Mouse (Mus musculus) gastrocnemius, postnatal 10 days (tissue): ENCODE measurements around the gene Sgo2a. TPM values are rescaled to one million over a fixed set of nuclear protein-coding genes. Genes with fewer than 3 reads are reported as not detected.
"Not testable (repeated sequence)": the region's sequence is repeated elsewhere in the genome, so short reads cannot be mapped to it uniquely, and the experiment has no call there.

Experiments
- DNase-seq: peaks from one replicate; pipeline ENCODE4 v3.0.0; 2021; ENCODE audit warnings: mixed read lengths
- long read RNA-seq, 2 experiments: library from polyadenylated mRNA; stranded (forward); transcript quantifications; one replicate each; pipeline ENCODE4 v2.0.0; 2021
- total RNA-seq, 2 experiments: library from RNA; stranded (reverse); gene quantifications; 2 replicates each; pipeline ENCODE4 v1.2.3; 2021

The Sgo2a gene
- total RNA-seq: 1 to 10 TPM; 2.8 to 4.2 TPM
- long read RNA-seq, experiment 1, full-length matches to known transcripts: 1 of 1 reads
- long read RNA-seq, experiment 1, partial matches to known transcripts: 0 of 1 reads
- long read RNA-seq, experiment 1, other reads (novel, unspliced or antisense): 0 of 1 reads
- long read RNA-seq, experiment 2, full-length matches to known transcripts: 2 of 2 reads
- long read RNA-seq, experiment 2, partial matches to known transcripts: 0 of 2 reads
- long read RNA-seq, experiment 2, other reads (novel, unspliced or antisense): 0 of 2 reads

DNA sequence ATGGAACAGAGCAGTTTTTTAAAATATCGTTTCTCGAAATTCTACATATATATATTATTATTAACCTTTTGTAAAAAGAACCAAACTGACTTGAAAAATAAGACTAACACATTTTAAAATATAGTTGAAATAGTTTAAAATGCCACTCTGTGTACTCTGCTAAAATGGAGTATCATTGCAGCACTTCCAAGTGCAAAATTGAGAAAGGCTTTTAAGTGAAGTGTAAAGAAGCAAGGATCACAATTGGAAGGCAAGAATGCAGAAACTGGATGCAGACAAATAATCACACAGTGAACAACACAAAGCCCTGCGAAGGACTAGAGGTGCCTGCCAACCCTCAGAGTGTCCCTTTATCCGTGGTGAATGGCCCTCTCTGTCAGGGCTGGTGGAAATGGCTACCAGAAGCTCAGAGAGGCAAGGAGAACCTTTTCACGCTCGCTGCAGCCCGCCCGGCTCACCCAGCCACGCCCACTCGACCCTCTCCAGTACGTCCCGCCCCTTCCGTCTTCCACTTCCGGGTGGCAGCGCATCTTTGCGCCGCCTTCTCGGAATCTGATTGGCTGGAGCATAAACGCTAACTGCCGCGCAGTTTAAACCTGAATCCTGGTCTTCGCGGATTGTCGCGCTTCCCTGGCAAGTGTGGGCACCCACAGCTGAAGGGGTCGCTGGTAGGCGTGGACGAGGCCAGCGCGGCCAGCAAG lies at the start of gene Sgo2a:
Gene Sgo2a (plus strand): TSS at position 540 of the 701 bp plus-strand sequence.
- DNase-seq: peak; percentile 93

DNA sequence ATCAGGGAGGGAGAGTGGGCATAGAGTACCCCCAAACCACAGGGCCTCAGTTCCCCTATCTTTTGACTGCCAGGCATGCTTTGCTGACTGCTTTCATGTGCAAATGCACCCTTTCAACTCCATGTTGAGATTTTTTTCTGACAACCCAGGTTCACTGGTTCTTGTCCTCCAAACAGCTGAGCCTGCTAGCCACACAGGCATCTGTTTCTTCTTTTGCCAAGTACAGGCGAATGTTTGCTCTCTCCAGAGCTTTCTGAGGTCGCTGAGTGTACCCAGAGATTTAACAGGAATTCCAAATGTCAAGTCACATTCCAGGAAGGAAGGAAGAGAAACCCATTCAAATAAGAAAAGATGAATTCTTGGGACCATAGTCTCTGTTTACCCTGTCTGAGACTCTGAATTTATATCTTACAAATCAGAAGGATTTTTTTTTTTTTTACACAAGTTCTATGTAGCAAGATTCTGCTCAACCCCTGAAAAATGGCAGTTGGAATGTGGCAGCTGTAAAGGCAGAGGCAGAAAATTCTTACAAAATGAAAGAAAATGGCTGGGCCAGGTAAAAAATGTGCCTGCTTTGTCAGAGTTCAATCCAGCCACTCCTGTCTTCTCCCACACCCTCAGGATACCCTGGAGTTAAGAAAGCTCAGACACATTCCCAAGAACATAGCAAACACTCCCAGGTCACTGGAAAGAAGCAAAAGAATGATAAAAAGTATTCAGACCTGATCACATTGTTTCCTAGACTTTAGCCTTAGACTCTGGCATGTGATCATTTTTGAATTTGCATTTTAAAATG lies 48.0 kb upstream of the Sgo2a start:
- DNase-seq: no peak

DNA sequence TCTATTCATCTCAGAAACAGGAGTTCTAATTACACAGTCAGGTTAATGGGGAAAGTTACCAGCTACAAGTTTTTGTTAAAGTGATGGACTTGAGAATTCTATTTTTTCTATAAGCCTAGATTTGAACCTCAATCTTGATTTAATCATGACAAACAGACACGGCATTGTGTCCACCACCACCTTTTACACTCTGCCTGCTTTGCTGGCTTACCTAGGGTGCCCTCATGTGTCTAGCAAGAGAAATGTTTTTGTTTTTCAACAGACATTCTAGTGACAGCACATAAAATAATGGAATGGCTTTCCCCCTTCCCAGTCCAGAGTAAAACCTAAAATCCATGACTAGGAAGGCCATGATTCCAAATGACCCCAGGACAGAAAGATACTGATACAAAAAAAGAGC lies 46.6 kb upstream of the Sgo2a start:
- no peak for DNase-seq

DNA sequence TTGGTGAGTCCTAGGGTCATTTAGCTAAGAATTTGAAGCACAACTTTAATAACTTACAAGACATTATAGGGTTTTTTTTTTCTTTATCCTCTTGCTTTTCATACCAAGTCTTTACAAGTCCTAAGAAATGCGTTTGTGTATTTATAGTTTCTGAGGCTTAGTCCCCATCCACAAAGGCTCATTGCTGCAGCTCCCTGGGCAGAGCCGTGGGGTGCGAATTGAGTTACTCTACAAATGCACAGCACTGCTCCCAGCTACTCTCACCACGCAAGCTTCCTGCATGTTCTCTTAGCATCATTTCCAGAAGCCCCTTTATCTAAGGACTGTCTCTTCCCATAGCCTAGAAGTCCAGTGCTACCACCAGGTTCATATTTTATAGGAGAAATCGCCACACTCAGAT lies 46.1 kb upstream of the Sgo2a start:
- DNase-seq: no peak

DNA sequence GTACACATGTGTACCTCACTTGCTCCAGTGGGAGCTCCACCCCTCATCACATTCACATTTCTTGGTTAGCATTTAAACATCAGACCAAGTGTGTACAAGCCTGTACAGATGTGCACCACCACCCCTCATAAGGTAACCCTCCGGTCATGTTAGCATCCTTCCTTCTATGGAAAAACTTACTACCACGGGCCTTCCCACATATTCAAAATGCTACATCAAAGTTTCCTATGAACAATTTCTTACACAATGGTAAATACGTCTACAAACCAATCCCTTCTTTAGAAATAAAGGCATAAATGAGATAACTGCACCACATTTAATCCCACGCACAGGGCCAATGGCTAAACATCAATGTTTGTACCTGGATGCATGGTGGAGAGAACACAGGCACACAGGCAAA lies 43.3 kb upstream of the Sgo2a start:
- no peak for DNase-seq

DNA sequence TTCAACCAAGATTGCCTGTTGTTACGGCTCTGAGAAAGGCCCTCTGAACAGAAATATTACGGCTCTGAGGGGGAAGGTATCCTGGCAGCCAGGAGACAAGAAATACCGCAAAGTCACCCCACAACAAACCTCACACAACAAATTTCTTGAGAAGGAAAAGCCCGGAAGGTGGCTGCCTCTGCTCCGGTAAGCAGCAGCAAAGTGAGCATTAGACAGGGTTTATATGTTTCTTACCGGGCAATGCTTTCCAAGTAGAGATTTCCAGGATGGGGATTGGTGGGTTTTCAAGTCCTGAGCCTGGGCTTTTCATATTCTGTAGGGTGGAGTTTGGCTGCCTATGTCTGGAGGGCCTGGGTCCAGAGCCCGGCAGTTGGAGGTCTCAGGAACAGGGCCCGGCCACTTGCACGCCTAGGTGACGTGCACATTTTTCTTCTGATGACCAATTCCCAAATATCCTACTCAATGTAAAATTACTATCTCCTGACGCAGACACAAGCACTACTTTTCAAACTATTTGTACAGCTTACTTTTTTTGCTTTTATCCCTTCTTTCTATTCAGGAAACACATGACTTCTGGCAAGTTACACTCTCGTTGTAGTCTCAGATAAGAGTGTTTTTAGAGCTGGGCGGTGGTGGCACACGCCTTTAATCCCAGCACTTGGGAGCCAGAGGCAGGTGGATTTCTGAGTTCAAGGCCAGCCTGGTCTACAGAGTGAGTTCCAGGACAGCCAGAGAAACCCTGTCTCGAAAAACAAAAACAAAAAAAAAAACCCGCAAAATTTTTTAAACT lies 42.0 kb upstream of the Sgo2a start:
- no peak for DNase-seq

DNA sequence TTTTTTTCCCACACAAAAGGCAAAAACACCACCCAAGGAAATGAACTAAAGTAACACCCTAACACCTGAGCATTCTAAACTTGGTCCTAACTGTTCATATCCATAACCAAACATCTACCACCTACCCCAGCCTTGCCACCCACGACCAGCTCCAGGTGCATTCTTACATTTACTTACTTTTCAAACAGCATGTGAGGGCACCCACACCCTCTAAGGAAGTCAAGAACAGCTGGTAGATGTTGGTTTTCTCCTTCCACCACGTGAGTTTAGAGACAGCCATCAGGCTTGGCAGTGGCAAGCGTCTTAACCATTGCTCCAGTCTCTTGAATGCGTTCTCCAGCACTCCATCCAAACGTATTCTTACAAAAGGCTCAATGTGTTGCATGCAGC lies 41.4 kb upstream of the Sgo2a start:
- no peak for DNase-seq

DNA sequence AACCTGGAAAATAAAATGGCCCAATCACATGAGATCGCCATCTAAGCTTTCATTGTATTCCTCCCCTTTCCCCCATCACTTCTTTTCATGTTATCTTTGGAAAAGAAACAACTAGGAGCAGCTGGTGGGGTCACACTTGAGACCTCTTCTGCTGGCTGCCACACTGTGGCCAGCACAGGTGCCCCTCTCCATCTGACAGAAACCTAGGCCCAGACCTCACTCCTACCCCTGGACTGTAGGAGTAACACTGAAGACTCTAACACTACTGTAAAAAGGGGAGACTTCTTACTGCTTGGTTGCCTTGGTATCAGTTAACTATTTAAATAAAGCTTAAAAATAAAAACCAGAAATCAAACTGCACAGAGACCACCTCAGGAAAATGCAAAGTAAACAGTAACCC lies 40.0 kb upstream of the Sgo2a start:
- no peak for DNase-seq

DNA sequence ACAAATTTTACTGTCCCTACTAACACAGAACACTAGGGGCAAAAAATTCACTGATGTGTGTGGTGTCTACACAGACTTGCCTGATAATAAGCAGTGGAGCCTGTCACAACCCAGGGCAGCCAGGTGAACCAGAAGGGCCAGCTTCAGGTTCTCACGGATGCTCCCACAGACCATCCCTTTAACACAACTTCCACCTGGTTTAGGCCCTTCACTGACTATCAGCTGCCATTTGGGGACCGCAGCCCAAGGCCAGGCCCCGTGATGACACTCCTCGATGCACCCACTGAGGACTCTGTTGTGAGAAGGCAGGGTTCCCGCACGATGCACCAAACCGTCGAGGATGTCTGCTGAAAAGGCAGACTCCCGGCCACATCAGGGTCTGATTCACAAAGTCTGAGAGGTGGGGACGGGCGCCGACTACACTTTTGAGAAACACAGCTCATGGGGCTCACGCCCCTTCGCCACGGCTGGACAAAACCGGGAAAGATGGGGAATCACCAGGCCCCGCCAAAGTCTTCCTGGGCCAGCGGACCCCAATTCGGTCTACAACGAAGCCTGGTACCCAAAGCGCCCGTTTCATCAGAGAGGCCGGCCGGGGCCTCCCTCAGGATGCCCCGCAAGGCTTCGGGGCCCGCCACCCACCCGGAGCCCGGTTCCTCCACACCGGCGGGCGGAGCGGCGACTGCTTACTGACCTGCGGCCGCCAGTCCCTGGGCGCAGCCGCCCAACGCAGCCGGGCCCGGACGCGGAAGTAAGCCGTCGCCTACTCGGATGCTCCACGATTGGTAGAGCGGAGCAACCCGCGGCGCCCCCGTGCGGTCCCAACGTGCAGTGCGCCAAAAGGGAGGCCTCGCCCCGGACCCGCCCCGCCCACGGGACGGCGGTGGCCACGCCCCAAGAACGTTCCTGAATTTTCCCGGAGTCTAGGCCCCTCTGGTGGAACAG lies 26.2 kb upstream of the Sgo2a start:
- peak; percentile 99 for DNase-seq

DNA sequence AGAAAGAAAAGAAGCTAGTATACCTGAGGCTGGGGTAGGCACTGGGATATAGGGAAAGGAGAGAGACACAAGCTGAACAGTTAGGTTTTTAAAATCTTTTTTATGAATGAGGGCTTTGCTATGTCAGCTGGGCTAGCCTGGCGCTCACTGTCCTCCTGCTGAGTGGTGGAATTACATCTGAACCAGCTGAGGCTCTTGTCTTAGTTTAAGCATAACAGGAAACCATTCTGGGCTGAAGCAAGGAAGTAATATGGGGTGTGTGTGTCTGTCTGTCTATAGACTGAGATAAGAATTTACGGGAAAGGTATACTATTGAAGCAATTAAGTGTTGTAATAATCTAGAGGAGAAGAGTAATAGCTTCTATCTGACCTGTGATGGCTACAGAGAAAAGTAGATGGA lies 24.2 kb upstream of the Sgo2a start:
- no peak for DNase-seq

DNA sequence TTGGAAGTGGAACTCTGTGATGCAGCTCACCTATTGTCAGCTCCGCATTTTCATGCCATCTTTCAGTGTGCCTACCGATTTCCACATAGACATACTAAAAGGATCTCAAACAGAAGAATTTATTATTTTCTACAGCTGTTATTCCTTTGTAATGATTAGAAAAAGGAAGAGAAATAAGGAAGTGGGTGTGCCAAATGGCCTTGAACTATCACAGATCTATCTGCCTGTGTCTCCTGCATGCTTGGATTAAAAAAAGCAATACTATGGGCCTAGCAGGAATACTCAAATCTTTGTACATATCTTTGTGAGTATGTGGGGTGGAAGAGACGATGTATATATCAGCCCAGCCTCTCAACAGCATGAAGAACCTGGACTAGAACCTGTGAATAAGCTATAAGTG lies 18.9 kb upstream of the Sgo2a start:
- no peak for DNase-seq

DNA sequence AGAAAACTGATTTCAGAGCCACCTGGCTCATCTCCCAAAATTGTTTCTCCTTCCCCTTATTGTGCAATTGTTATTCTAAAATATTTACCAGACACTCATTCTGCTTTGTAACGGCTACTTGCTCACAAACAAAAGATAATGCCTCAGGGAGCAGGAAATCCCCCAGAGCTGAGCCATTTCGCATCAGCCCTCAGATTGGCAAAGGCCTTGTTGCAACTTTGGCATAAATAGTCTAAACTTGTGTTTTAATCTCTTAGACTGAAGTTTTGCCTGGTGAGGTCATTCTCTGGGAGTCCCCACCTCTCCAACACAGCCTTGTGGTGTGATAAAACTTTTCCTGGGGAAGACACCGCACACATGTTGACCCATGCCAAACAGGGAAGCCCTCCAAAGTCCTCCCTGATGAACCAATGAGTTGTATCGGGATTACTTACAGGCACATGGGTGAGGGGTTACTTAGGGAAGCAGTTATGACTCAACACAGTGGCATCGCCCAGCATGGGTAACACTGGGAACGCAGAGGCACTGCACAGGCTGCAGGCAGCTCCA lies 6.6 kb upstream of the Sgo2a start:
- peak; percentile 5 for DNase-seq

DNA sequence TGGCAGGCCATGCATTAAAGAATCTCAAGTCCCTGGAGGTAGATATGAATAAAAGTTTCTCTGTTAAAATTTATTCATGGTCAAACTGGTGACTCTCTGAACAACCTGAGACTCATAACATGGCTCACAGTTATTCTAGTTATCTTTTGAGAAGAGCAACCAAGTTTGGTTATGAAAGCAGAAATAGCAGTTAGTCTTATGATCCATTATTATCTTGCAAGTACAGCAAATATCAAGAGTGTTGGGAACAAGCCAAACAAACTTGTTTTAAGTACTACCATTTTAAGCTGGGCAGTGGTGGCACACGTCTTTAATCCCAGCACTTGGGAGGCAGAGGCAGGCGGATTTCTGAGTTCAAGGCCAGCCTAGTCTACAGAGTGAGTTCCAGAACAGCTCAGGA lies 4.5 kb upstream of the Sgo2a start:
- no peak for DNase-seq

DNA sequence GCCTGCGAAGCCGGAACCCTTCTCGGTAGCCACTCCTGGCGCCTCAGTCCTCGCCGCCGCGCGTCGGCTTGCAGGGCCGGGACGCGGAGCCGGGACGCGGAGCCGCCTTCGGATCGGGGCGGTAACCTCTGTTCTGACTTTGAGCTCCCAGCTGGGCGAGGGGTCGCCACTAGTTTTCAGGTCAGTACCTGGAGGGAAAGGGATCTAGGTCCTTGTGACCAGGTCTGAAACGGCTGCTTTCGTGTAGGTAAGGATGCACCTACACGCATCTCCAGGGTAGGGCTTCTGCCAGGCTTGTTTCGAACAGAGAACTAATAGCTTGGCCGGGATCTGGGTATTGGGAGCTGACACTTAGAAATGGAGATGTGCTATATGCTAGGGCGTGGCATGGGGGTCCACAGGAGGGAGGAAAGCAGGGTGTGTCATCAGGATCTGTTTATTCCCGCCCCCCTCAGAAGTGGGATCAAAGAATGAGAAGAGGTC lies 403 bp downstream of the Sgo2a start:
- DNase-seq: no peak

DNA sequence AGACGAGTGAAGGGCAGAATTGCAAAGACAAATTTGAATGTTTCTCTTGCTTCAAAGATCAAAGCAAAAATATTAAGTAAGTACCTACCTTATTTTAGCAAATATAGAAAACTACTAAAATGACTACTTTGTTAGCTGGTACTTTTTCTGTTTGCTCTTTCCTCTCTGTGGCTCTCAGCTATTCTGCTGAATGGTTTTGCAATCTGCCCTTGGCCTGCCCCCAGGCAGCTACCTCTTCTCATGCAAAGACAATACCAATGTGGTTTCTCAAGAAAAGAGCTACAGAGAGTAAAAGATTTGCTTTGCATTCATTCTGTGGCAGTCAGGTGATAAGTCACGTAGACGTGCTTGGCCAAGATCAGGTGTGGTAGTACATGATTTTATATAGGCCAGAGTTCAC lies 2.4 kb downstream of the Sgo2a start:
- no peak for DNase-seq

DNA sequence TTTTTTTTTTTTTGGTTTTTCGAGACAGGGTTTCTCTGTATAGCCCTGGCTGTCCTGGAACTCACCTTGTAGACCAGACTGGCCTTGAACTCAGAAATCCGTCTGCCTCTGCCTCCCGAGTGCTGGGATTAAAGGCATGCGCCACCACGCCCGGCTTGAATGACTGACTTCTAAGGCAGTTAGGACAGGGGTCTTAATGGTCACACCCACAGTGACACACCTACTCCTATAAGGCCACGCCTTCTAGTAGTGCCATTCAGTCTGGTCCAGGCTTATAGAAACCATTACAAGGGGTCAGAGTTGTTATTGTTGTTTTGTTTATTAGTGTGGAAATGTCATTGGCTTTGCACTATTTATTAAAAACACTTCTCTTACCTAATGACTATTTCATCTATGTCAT lies 10.6 kb downstream of the Sgo2a start:
- DNase-seq: not testable (repeated sequence)

DNA sequence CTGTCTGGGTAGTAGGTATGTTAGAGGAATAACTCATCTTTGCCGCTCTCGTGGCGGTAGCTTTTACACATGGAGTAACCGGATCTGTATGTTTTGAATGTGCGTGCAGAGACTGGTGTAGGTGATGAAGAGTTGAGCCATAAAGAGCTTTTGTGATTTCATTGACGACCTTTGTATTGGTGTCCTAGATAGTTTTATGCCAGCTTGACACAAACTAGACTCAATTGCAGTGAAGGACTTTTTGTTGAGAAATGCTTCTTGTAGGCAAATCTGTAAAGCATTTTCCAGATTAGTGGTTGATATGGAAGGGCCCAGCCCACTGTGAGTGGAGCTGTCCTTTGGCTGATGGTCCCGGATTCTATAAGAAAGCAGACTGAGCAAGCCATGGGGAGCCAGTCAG lies 23.1 kb downstream of the Sgo2a start, which contains the start of gene Kctd18:
Gene Kctd18 (minus strand): TSS at position 101 of the 400 bp plus-strand sequence.
- DNase-seq: no peak

DNA sequence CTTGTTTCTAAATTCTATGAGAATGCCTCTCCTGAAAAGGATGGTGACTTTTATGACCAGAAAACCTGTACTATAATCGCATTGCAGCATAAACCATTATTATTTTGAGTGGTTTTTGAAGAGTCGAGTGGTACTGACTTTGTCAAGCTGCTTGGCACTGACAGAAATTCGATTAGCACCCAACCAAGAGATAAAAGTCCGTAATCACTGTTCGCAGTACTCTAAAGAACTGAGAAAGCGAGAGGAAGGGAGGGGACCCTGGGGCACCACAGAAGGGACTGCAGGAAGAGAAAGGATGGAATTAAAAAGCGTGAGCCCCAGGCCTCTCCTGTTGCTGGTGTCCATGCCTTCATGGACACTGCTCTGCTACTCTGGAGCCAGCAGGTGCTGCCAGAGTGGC lies 31.9 kb downstream of the Sgo2a start:
- DNase-seq: no peak

DNA sequence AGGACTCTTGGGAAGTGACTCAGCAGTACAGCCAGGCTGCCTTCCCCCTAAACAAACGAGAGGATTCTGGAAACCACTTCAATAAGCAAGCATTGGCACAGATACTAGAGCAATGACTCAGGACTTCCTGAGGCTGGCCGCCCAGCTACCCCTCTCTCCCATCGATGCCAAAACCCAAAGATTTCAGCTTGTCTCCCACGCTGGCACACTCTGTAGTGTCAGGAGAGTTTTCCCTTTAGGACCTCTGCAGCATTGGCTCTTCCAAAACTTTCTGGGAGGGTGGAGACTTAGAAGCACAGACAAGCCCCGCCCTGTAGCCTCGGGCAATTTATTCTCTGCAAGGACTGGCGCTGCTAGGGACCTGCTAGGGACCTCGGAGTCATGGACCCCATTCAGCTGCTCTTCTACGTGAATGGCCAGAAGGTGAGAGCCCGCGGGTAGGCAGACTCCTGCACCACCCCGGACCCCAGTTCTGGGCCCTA lies 33.9 kb downstream of the Sgo2a start, which contains the start of gene Aox1:
Gene Aox1 (plus strand): TSS at position 296 of the 482 bp plus-strand sequence.
- peak; percentile 52 for DNase-seq

DNA sequence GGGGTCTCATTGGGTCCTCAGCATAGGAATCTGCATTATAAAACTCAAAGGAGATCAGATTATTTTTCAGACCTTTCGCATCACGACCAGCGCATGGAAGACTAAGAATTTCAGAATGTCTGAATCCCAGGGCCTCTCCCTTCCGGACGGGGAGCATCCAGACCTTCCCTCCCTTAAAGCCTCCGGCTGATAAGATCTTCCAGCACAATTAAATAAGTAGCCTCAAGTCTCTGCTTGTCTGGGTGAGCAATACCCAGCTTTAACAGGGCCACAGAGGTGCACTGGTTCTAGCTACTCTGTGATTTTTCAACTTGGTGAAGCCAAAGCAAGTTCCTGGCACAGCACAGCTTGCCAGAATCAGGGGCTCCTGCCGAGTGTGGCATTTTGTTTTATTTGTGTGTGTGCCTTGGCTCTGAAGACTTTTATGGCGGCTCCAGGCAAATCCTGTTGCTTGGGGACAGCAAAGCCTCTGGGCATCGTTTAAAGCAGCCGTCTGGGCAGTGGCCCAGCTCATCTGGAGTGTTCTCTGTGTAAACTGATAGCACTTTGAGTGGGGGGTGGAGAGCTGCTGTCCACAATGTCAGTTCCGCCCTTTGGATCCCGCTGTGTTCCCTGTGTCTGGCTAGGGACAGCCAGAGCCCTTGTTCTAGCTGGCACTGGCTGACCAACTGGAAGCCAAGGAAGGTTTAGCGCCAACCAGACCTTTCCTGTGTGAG lies 34.5 kb downstream of the Sgo2a start:
- DNase-seq: peak; percentile 64
